Mouse (Mus musculus) midbrain, embryonic 13.5 days (tissue): Measurements from ENCODE around the gene Rpn2. TPM values are rescaled to one million over a fixed set of nuclear protein-coding genes. Genes with fewer than 3 reads are reported as not detected.

ENCODE experiments used
- ATAC-seq: fragments of 200-750 bp; cut with Nextera tagmentation; 2 replicates; pipeline ENCODE4 v1.8.0; 2017; ENCODE audit warnings: mild to moderate bottlenecking, moderate TSS enrichment, moderate library complexity
- H3K27ac ChIP-seq: fragments of 300-500 bp; sonication (generic); 2 replicates; pipeline ENCODE4 v1.5.1; 2015; ENCODE audit warnings: inconsistent platforms, mild to moderate bottlenecking, moderate library complexity
- H3K27me3 ChIP-seq: fragments of 300-500 bp; sonication (generic); 2 replicates; pipeline ENCODE4 v1.6.1; 2015; ENCODE audit warnings: mild to moderate bottlenecking, inconsistent platforms
- H3K36me3 ChIP-seq: fragments of 300-500 bp; sonication (generic); 2 replicates; pipeline ENCODE4 v1.6.1; 2015; ENCODE audit warnings: mild to moderate bottlenecking, inconsistent platforms
- H3K4me1 ChIP-seq: fragments of 300-500 bp; sonication (generic); replicated peaks from 2 replicates; pipeline ENCODE4 v1.6.1; 2015; ENCODE audit warnings: inconsistent platforms
- H3K4me2 ChIP-seq: fragments of 300-500 bp; sonication (generic); replicated peaks from 2 replicates; pipeline ENCODE4 v1.6.1; 2015; ENCODE audit warnings: moderate library complexity, mild to moderate bottlenecking, inconsistent platforms
- H3K4me3 ChIP-seq: fragments of 300-500 bp; sonication (generic); replicated peaks from 2 replicates; pipeline ENCODE4 v1.5.1; 2015; ENCODE audit warnings: mild to moderate bottlenecking, inconsistent platforms
- H3K9ac ChIP-seq: fragments of 300-500 bp; sonication (generic); replicated peaks from 2 replicates; pipeline ENCODE4 v1.6.1; 2015; ENCODE audit warnings: mild to moderate bottlenecking, inconsistent platforms
- H3K9me3 ChIP-seq: fragments of 300-500 bp; sonication (generic); 2 replicates; pipeline ENCODE4 v1.6.1; 2016; ENCODE audit warnings: mild to moderate bottlenecking, inconsistent platforms
- WGBS: fragments of 180-500 bp; shearing (Covaris S2); methylation state at CpG from one replicate; pipeline ENCODE4 v1.1.7; 2015; 5-methylcytosine and 5-hydroxymethylcytosine counted together
- polyA plus RNA-seq: library from polyadenylated mRNA; unstranded; fragments of >200 nt; fragmentation: Nextera tagmentation; extraction: Ambion mirVana; gene quantifications from 2 replicates; pipeline ENCODE4 v1.2.1, GENCODE M21; 2015

Gene Rpn2
- polyA plus RNA-seq, 1 experiment from 2014 or later: 211 TPM

DNA sequence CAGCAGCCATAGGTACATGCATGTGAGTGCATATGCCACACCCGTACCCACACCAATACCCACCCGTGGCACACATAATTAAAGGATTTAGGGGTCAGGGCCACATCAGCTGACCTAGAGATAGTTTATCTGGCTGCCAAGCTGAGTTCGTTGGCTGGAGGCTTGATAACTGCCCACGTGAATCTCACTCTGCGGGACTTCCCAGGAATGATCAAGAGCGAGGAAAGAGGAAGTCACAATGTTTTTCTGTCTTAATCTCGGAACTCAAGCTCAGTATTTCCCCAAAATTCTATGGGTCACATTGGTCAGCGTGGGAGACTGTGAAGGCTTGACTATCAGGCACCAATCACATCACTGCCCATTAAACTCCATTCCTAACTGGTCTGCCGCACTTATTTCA, 87.9 kb downstream of the Rpn2 start:
- peak overlapping the region; percentile 97; the same call in 1 of the 2 replicates for H3K9ac ChIP-seq
- peak overlapping the region; percentile 94 for H3K4me2 ChIP-seq
- H3K9me3 ChIP-seq: no peaks in the 10 kb centered on the region
- H3K36me3 ChIP-seq: no peaks in the 10 kb centered on the region; the same call in 1 of the 2 replicates
- H3K27ac ChIP-seq: peak overlapping the region; percentile 91
- peak overlapping the region; percentile 91; the same call in 1 of the 2 replicates for H3K4me3 ChIP-seq
- H3K27me3 ChIP-seq: no peaks in the 10 kb centered on the region
- no peak for ATAC-seq
- WGBS: 88% methylated on average over 9 of the region's 9 CpGs
- peaks cover 24% of the 10 kb centered on the region for H3K4me1 ChIP-seq

GRCm38 (mm10) chr2:157367184-157367893, 88.5 kb downstream of the Rpn2 start, which contains the start of gene Manbal:
Manbal (plus strand) TSS chr2:157367594.
- H3K27ac ChIP-seq: peak within 1 kb of the TSS; percentile 91
- H3K9ac ChIP-seq: peak within 1 kb of the TSS; percentile 97
- no peaks in the 10 kb centered on the region for H3K27me3 ChIP-seq
- peak; percentile 93 for ATAC-seq
- H3K4me3 ChIP-seq: peak within 1 kb of the TSS; percentile 91
- WGBS: 4% methylated on average over 42 of the region's 42 CpGs
- H3K9me3 ChIP-seq: no peaks in the 10 kb centered on the region
- no peaks in the 10 kb centered on the region; the same call in 1 of the 2 replicates for H3K36me3 ChIP-seq
- peaks cover 24% of the 10 kb centered on the region for H3K4me1 ChIP-seq
- H3K4me2 ChIP-seq: peak within 1 kb of the TSS; percentile 94

GRCm38 (mm10) chr2:157367991-157368390, 89.2 kb downstream of the Rpn2 start:
- no peaks in the 10 kb centered on the region for H3K9me3 ChIP-seq

GRCm38 (mm10) chr2:157371696-157372095, 92.9 kb downstream of the Rpn2 start:
- Histone ChIP-seq H3K4me1 (peaks cover 41% of the 10 kb centered on the region), H3K27ac (no peak overlapping the region), H3K9me3 (no peaks in the 10 kb centered on the region), H3K27me3 (no peaks in the 10 kb centered on the region), H3K4me2 (no peak overlapping the region), H3K36me3 (no peaks in the 10 kb centered on the region; the same call in none of the 2 replicates), H3K9ac (no peak overlapping the region), H3K4me3 (no peak overlapping the region)
- WGBS: 84% methylated on average over 6 of the region's 6 CpGs
- no peak for ATAC-seq

More at GRCm38 (mm10) chr2:157367991-157368390, 89.2 kb downstream of the Rpn2 start:
- peak overlapping the region; percentile 97 for H3K9ac ChIP-seq
- H3K27ac ChIP-seq: peak overlapping the region; percentile 91
- H3K4me2 ChIP-seq: peak overlapping the region; percentile 94
- no peaks in the 10 kb centered on the region; the same call in 1 of the 2 replicates for H3K36me3 ChIP-seq
- peaks cover 24% of the 10 kb centered on the region for H3K4me1 ChIP-seq
- WGBS: 9% methylated on average over 13 of the region's 13 CpGs
- peak overlapping the region; percentile 91 for H3K4me3 ChIP-seq
- H3K27me3 ChIP-seq: no peaks in the 10 kb centered on the region
- ATAC-seq: peak; percentile 32; the same call in 1 of the 2 replicates

- 86% methylated on average over 3 of the region's 3 CpGs for WGBS
- H3K4me2 ChIP-seq: no peak overlapping the region
- peaks cover 34% of the 10 kb centered on the region for H3K4me1 ChIP-seq
- no peaks in the 10 kb centered on the region for H3K27me3 ChIP-seq
- H3K9me3 ChIP-seq: no peaks in the 10 kb centered on the region
- H3K4me3 ChIP-seq: no peak overlapping the region
- no peaks in the 10 kb centered on the region; the same call in none of the 2 replicates for H3K36me3 ChIP-seq
- no peak overlapping the region for H3K9ac ChIP-seq
- no peak for ATAC-seq
- H3K27ac ChIP-seq: no peak overlapping the region
Measured at GRCm38 (mm10) chr2:157373681-157374080, 94.9 kb downstream of the Rpn2 start.

- no peak for ATAC-seq
- no peaks in the 10 kb centered on the region for H3K27me3 ChIP-seq
- 62% methylated on average over 8 of the region's 8 CpGs for WGBS
- peaks cover 29% of the 10 kb centered on the region for H3K4me1 ChIP-seq
- peaks cover 12% of the 10 kb centered on the region for H3K36me3 ChIP-seq
- H3K9ac ChIP-seq: no peak overlapping the region
- H3K9me3 ChIP-seq: no peaks in the 10 kb centered on the region
- no peak overlapping the region for H3K4me2 ChIP-seq
- H3K27ac ChIP-seq: no peak overlapping the region
- no peak overlapping the region for H3K4me3 ChIP-seq
Measured at GRCm38 (mm10) chr2:157375051-157375450, 96.2 kb downstream of the Rpn2 start.

Other genes with a start within 250 kb of the Rpn2 start
- 6.2 and 6.4 TPM in 2 replicates for gene Soga1, start 199.8 kb upstream of the Rpn2 start, polyA plus RNA-seq
- gene Tldc2, start 192.0 kb upstream of the Rpn2 start, polyA plus RNA-seq: not detected in 2 replicates
- 10.9 and 12.1 TPM in 2 replicates for gene Samhd1, start 143.8 kb upstream of the Rpn2 start, polyA plus RNA-seq
- gene Rbl1, start 74.5 kb upstream of the Rpn2 start, polyA plus RNA-seq: 13.8 and 14.0 TPM in 2 replicates
- gene Mroh8, start 532 bp downstream of the Rpn2 start, polyA plus RNA-seq: 0.43 and 0.52 TPM in 2 replicates
- 1.6 and 3.4 TPM in 2 replicates for gene Ghrh, start 68.5 kb downstream of the Rpn2 start, polyA plus RNA-seq
- 88.1 and 91.0 TPM in 2 replicates for gene Manbal, start 88.6 kb downstream of the Rpn2 start, polyA plus RNA-seq
- 31.6 and 39.1 TPM in 2 replicates for gene Src, start 139.4 kb downstream of the Rpn2 start, polyA plus RNA-seq